8 mouse cellular contexts compared by ENCODE assay signal in genomic region chr16:76373671-76374091, GRCm38 (mm10). TPM values are rescaled to one million over a fixed set of nuclear protein-coding genes. Genes with fewer than 3 reads are reported as not detected.
A peak's percentile ranks its signal among the peaks of the same experiment; 100 is the strongest.
DNase-seq lines count a peak whose midpoint lies in the region; ATAC-seq and TF ChIP-seq lines count a peak whose summit lies in the region.

Gene Nrip1, minus strand, starts transcription at chr16:76373827.

- WGBS in spleen, adult 2 months, result 3% methylated on average over 9 of the region's 9 CpGs
- under 1% methylated on average over 9 of the region's 9 CpGs for WGBS in hindbrain, embryonic 15.5 days

- peak within 1 kb of the TSS; percentile 93 for H3K4me3 ChIP-seq in spleen, adult 2 months (ENCODE audit: extremely low read depth, insufficient read depth, insufficient read length)
- H3K4me3 ChIP-seq in gastrocnemius, adult 2 months, result peak within 1 kb of the TSS; percentile 79
- peak within 1 kb of the TSS; percentile 78 for H3K4me3 ChIP-seq in hindbrain, embryonic 15.5 days

- peak; percentile 38 for ATAC-seq in hindbrain, embryonic 15.5 days (ENCODE audit: low FRiP score, low read depth)

- no peaks in the 10 kb centered on the region for H3K36me3 ChIP-seq in spleen, adult 2 months (ENCODE audit: control insufficient read depth, insufficient read depth, low read length)
- no peaks in the 10 kb centered on the region for H3K36me3 ChIP-seq in hindbrain, embryonic 15.5 days

- peak within 1 kb of the TSS; percentile 66 for H3K4me2 ChIP-seq in hindbrain, embryonic 15.5 days

- no peak for TF ChIP-seq POLR2A in spleen, adult 2 months (IDR thresholded peaks at IDR 0.05; ENCODE audit: low read depth, low read length)

- peak within 1 kb of the TSS; percentile 85 for H3K9ac ChIP-seq in hindbrain, embryonic 15.5 days

- H3K4me1 ChIP-seq in spleen, adult 2 months (ENCODE audit: control insufficient read depth, insufficient read depth, insufficient read length), result no peaks in the 10 kb centered on the region; the same call in 1 of the 2 replicates
- peaks cover 32% of the 10 kb centered on the region for H3K4me1 ChIP-seq in hindbrain, embryonic 15.5 days (replicated peaks)

- no peaks in the 10 kb centered on the region for H3K27me3 ChIP-seq in spleen, adult 2 months (ENCODE audit: control insufficient read depth, insufficient read depth, low read length)
- no peaks in the 10 kb centered on the region for H3K27me3 ChIP-seq in hindbrain, embryonic 15.5 days

- TF ChIP-seq CTCF in spleen, adult 2 months (IDR thresholded peaks at IDR 0.05; ENCODE audit: extremely low read depth, insufficient read depth, insufficient read length, insufficient replicate concordance), result no peak
- TF ChIP-seq CTCF in gastrocnemius, adult 2 months (IDR thresholded peaks at IDR 0.05), result no peak

- no peaks in the 10 kb centered on the region for H3K9me3 ChIP-seq in hindbrain, embryonic 15.5 days

- intact Hi-C loops in gastrocnemius, adult 2 months (cut with DNase I), result loop anchor here (2.0 to 10.0 kb wide), 7 partner anchors 33 to 491 kb away; no protein-coding TSS in a partner anchor

- H3K27ac ChIP-seq in spleen, adult 2 months (ENCODE audit: insufficient read depth, low read length), result peak within 1 kb of the TSS; percentile 90
- H3K27ac ChIP-seq in gastrocnemius, adult 2 months, result peak within 1 kb of the TSS; percentile 99
- H3K27ac ChIP-seq in hindbrain, embryonic 15.5 days (replicated peaks), result peak within 1 kb of the TSS; percentile 97

- peak in 1 of 2 experiments; percentile 24 for DNase-seq in spleen, adult 2 months (ENCODE audit: low read depth in 1 of 2, low spot score in 2 of 2)
- no peak for DNase-seq in spleen, postnatal 4 days (ENCODE audit: low spot score in 2 of 2)
- DNase-seq in cerebellum, postnatal 36 days, result peak; percentile 62 to 70
- peak; percentile 69 for DNase-seq in gastrocnemius, adult 2 months
- DNase-seq in left cerebral cortex, adult 18-20 months (ENCODE audit: low spot score in 2 of 2), result peak; percentile 28 to 50
- peak; percentile 60 for DNase-seq in lung, postnatal 36 days
- DNase-seq in right cerebral cortex, adult 2 months (ENCODE audit: low spot score in 2 of 2), result peak; percentile 57 to 71

RNA-seq across cellular contexts. Expression of gene Nrip1, which starts in this region (rescaled TPM):
- polyA plus RNA-seq in spleen, adult 2 months (2012; rRNA removed), result 4.5 and 6.5 TPM in 2 replicates
- 10 to 100 TPM; 38.7 to 38.9 TPM for total RNA-seq in gastrocnemius, adult 2 months (2021)
- 32.5 and 33.0 TPM in 2 replicates for polyA plus RNA-seq in hindbrain, embryonic 15.5 days (2015; fragmentation: Nextera tagmentation; extraction: Ambion mirVana)
- 10 to 100 TPM; 51.2 to 53.8 TPM for total RNA-seq in left cerebral cortex, adult 18-20 months (2021)

Comparison
In these comparisons a context has a peak if more than half of its experiments do, and no peak if none do; other contexts are left out.
1. DNase-seq: peak in cerebellum, postnatal 36 days (2 of 2), gastrocnemius, adult 2 months (single experiment), left cerebral cortex, adult 18-20 months (2 of 2), lung, postnatal 36 days (single experiment) and right cerebral cortex, adult 2 months (2 of 2); none in spleen, postnatal 4 days (0 of 2).
2. Peak in every context shown above with its lines, with median percentiles within 50 percentile points of each other: H3K27ac ChIP-seq and H3K4me3 ChIP-seq.